Mouse (Mus musculus) adrenal gland, postnatal 14 days (tissue): ENCODE data around the gene Rsrc1. TPM values are rescaled to one million over a fixed set of nuclear protein-coding genes. Genes with fewer than 3 reads are reported as not detected.

ENCODE experiments used
- DNase-seq: peaks from one replicate; pipeline ENCODE4 v3.0.0; 2021; ENCODE audit warnings: mixed read lengths
- total RNA-seq: library from RNA; stranded (reverse); gene quantifications from 2 replicates; pipeline ENCODE4 v1.2.3, GENCODE M21; 2021

The Rsrc1 gene
- total RNA-seq, 1 experiment from 2014 or later = 26.3 TPM

- no peak for DNase-seq
These were observed 391.0 kb downstream of the Rsrc1 start for GRCm38 (mm10) chr3:67372194-67372593.

- peak; percentile 16 for DNase-seq
These were observed 391.6 kb downstream of the Rsrc1 start for GRCm38 (mm10) chr3:67372781-67373180.

- peak; percentile 94 for DNase-seq
These were observed 392.7 kb downstream of the Rsrc1 start, which contains the start of gene Mlf1 for GRCm38 (mm10) chr3:67373872-67374271. Gene Mlf1, plus strand, starts transcription at chr3:67374097.

GRCm38 (mm10) chr3:67374360-67374778 lies 393.2 kb downstream of the Rsrc1 start:
- no peak for DNase-seq

GRCm38 (mm10) chr3:67375063-67375462 lies 393.9 kb downstream of the Rsrc1 start, which contains the start of gene Gm17402:
Gene Gm17402, minus strand, starts transcription at chr3:67375163.
- no peak for DNase-seq

- no peak for DNase-seq
These were observed 397.0 kb downstream of the Rsrc1 start for GRCm38 (mm10) chr3:67378215-67378614.

Other genes with a start within 250 kb of the Rsrc1 start
- gene Shox2, start 381 bp downstream of the Rsrc1 start, total RNA-seq = 1.5 and 2.2 TPM in 2 replicates